Mouse (Mus musculus) forebrain, embryonic 14.5 days (tissue): Measurements from ENCODE around the gene Pknox2. TPM values are rescaled to one million over a fixed set of nuclear protein-coding genes. Genes with fewer than 3 reads are reported as not detected.
A peak's percentile ranks its signal among the peaks of the same experiment; 100 is the strongest.

Source experiments
- ATAC-seq: fragments of 200-750 bp; cut with Nextera tagmentation; 2 replicates; pipeline ENCODE4 v1.8.0; 2017; ENCODE audit warnings: mild to moderate bottlenecking, moderate library complexity
- DNase-seq: peaks from one replicate; pipeline ENCODE4 v3.0.0-alpha.2; 2015; ENCODE audit warnings: low spot score
- H3K27ac ChIP-seq: fragments of 300-500 bp; sonication (generic); 2 replicates; pipeline ENCODE4 v1.5.1; 2014; ENCODE audit warnings: low read depth, mild to moderate bottlenecking, control low read depth, low read length, moderate library complexity
- H3K27me3 ChIP-seq: fragments of 300-500 bp; sonication (generic); replicated peaks from 2 replicates; pipeline ENCODE4 v1.6.1; 2014; ENCODE audit warnings: low read length, control low read depth, mixed read lengths; ENCODE audit not compliant: control insufficient read depth, insufficient read depth
- H3K36me3 ChIP-seq: fragments of 300-500 bp; sonication (generic); 2 replicates; pipeline ENCODE4 v1.6.1; 2014; ENCODE audit warnings: low read length, control low read depth; ENCODE audit not compliant: control insufficient read depth, insufficient read depth
- H3K4me1 ChIP-seq: fragments of 300-500 bp; sonication (generic); 2 replicates; pipeline ENCODE4 v1.6.1; 2014; ENCODE audit warnings: antibody characterized with exemption, low read length, control low read depth; ENCODE audit not compliant: control insufficient read depth, insufficient read depth
- H3K4me2 ChIP-seq: fragments of 300-500 bp; sonication (generic); 2 replicates; pipeline ENCODE4 v1.6.1; 2014; ENCODE audit warnings: mild to moderate bottlenecking, control low read depth, low read length
- H3K4me3 ChIP-seq: fragments of 300-500 bp; sonication (generic); 2 replicates; pipeline ENCODE4 v1.5.1; 2014; ENCODE audit warnings: low read depth, low read length, control low read depth
- H3K9ac ChIP-seq: fragments of 300-500 bp; sonication (generic); 2 replicates; pipeline ENCODE4 v1.6.1; 2014; ENCODE audit warnings: mild to moderate bottlenecking, low read length, control low read depth, moderate library complexity
- H3K9me3 ChIP-seq: fragments of 300-500 bp; sonication (generic); replicated peaks from 2 replicates; pipeline ENCODE4 v1.6.1; 2016; ENCODE audit warnings: low read length, control low read depth, mixed read lengths; ENCODE audit not compliant: control insufficient read depth
- WGBS: fragments of 180-500 bp; shearing (Covaris S2); extraction: QIAGEN DNeasy Blood & Tissue Kit; methylation state at CpG from one replicate; pipeline ENCODE4 v1.1.7; 2014; 5-methylcytosine and 5-hydroxymethylcytosine counted together
- polyA plus RNA-seq: library from polyadenylated mRNA; unstranded; fragments of >200 nt; fragmentation: Nextera tagmentation; extraction: Ambion mirVana; gene quantifications from 2 replicates; pipeline ENCODE4 v1.2.1, GENCODE M21; 2014

The Pknox2 gene
- polyA plus RNA-seq, 1 experiment from 2014 or later, result 12.1 TPM

- Histone ChIP-seq H3K9me3 (no peaks in the 10 kb centered on the region), H3K4me3 (no peak overlapping the region), H3K36me3 (no peaks in the 10 kb centered on the region), H3K9ac (no peak overlapping the region), H3K27ac (no peak overlapping the region), H3K4me1 (peaks cover 18% of the 10 kb centered on the region; the same call in 1 of the 2 replicates), H3K4me2 (no peak overlapping the region), H3K27me3 (no peaks in the 10 kb centered on the region)
- ATAC-seq (no peak), DNase-seq (no peak)
- WGBS, result 98% methylated on average over 5 of the region's 5 CpGs
These were observed 200.0 kb downstream of the Pknox2 start for GRCm38 (mm10) chr9:36947056-36947694.

DNA sequence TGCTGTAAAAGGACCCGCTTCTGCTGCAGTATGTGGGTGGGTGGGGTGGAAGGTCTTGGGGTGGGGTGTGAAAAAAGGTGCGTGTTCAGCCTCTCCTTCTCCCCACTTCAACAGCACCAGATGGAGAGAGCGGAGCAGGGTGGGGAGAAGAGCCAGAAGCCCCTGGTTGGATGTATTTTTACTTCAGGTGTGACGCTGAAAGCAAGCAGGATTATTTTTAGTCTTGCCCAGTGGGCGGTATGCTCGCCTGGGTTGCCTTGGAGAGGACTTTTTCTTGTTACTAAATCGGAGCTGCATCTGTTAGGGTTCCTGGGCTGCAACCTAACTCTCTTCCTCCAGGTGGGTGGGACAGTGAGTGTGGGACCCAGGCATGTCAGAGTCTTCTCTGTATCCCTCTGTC lies 202.4 kb downstream of the Pknox2 start:
- ATAC-seq, result no peak
- no peak overlapping the region for H3K4me3 ChIP-seq

GRCm38 (mm10) chr9:36942561-36942960 lies 204.6 kb downstream of the Pknox2 start:
- H3K27ac ChIP-seq, result no peak overlapping the region
- H3K4me3 ChIP-seq, result no peak overlapping the region
- no peaks in the 10 kb centered on the region for H3K36me3 ChIP-seq
- peaks cover 14% of the 10 kb centered on the region for H3K4me1 ChIP-seq
- 90% methylated on average over 2 of the region's 2 CpGs for WGBS
- ATAC-seq (no peak), DNase-seq (no peak)
- no peak overlapping the region for H3K9ac ChIP-seq
- no peaks in the 10 kb centered on the region for H3K9me3 ChIP-seq
- H3K4me2 ChIP-seq, result no peak overlapping the region
- no peaks in the 10 kb centered on the region for H3K27me3 ChIP-seq

More for the DNA sequence above, 202.4 kb downstream of the Pknox2 start:
- no peaks in the 10 kb centered on the region for H3K36me3 ChIP-seq
- no peak overlapping the region for H3K4me2 ChIP-seq
- DNase-seq, result no peak
- no peak overlapping the region for H3K9ac ChIP-seq
- H3K27me3 ChIP-seq, result no peaks in the 10 kb centered on the region
- no peaks in the 10 kb centered on the region for H3K9me3 ChIP-seq
- WGBS, result 66% methylated on average over 7 of the region's 7 CpGs
- peaks cover 8% of the 10 kb centered on the region; the same call in 1 of the 2 replicates for H3K4me1 ChIP-seq
- no peak overlapping the region for H3K27ac ChIP-seq

GRCm38 (mm10) chr9:36942131-36942530 lies 205.1 kb downstream of the Pknox2 start:
- H3K9ac ChIP-seq, result no peak overlapping the region
- 74% methylated on average over 4 of the region's 4 CpGs for WGBS
- no peak overlapping the region for H3K4me2 ChIP-seq
- no peak for ATAC-seq
- H3K36me3 ChIP-seq, result no peaks in the 10 kb centered on the region
- no peaks in the 10 kb centered on the region for H3K9me3 ChIP-seq
- no peak for DNase-seq
- H3K4me3 ChIP-seq, result no peak overlapping the region
- no peaks in the 10 kb centered on the region for H3K27me3 ChIP-seq
- peaks cover 14% of the 10 kb centered on the region for H3K4me1 ChIP-seq
- H3K27ac ChIP-seq, result no peak overlapping the region

GRCm38 (mm10) chr9:36941565-36941964 lies 205.6 kb downstream of the Pknox2 start:
- DNase-seq (no peak), ATAC-seq (no peak)
- H3K27ac ChIP-seq, result no peak overlapping the region
- H3K9ac ChIP-seq, result no peak overlapping the region
- H3K9me3 ChIP-seq, result no peaks in the 10 kb centered on the region
- H3K4me2 ChIP-seq, result no peak overlapping the region
- H3K27me3 ChIP-seq, result no peaks in the 10 kb centered on the region
- H3K36me3 ChIP-seq, result no peaks in the 10 kb centered on the region
- H3K4me3 ChIP-seq, result no peak overlapping the region
- 12% methylated on average over 5 of the region's 5 CpGs for WGBS
- peaks cover 14% of the 10 kb centered on the region for H3K4me1 ChIP-seq

DNA sequence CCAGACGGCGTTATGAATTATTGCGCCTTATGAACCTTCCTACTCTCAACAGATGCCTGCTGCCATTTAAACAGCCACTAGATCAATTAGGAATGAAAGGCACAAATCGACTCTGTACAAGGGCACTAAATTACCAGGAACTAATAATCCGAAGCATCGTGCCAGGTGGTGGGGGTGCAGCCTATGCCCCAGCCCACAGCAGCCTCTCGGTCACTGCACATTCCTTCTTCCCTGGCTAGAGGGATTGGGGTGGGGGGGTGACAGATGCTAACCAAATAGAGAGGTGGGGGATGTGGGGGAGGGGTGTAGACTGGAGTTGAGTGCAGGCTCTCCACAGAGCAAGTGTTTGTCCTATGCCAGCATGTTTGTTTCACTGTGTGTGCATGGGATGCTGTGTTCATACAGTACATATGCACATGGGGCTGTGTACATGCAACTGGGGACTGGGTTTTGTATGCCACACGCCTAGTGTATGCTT lies 208.6 kb downstream of the Pknox2 start:
- H3K4me3 ChIP-seq, result no peak overlapping the region
- 35% methylated on average over 8 of the region's 8 CpGs for WGBS
- no peak for DNase-seq
- H3K27ac ChIP-seq, result peak overlapping the region; percentile 36; the same call in 1 of the 2 replicates
- peak; percentile 28; the same call in 1 of the 2 replicates for ATAC-seq
- H3K36me3 ChIP-seq, result no peaks in the 10 kb centered on the region
- no peaks in the 10 kb centered on the region for H3K9me3 ChIP-seq
- H3K27me3 ChIP-seq, result no peaks in the 10 kb centered on the region
- H3K4me1 ChIP-seq, result peaks cover 20% of the 10 kb centered on the region
- no peak overlapping the region for H3K4me2 ChIP-seq
- H3K9ac ChIP-seq, result no peak overlapping the region

- Histone ChIP-seq H3K36me3 (peaks cover 3% of the 10 kb centered on the region; the same call in 1 of the 2 replicates), H3K9ac (no peak overlapping the region), H3K4me2 (peak overlapping the region; percentile 5; the same call in 1 of the 2 replicates), H3K4me1 (peaks cover 10% of the 10 kb centered on the region), H3K27ac (no peak overlapping the region), H3K4me3 (no peak overlapping the region), H3K9me3 (no peaks in the 10 kb centered on the region), H3K27me3 (no peaks in the 10 kb centered on the region)
- ATAC-seq (peak; percentile 87), DNase-seq (peak; percentile 92)
- WGBS, result 34% methylated on average over 16 of the region's 16 CpGs
These were observed 213.3 kb downstream of the Pknox2 start for GRCm38 (mm10) chr9:36933813-36934493.

DNA sequence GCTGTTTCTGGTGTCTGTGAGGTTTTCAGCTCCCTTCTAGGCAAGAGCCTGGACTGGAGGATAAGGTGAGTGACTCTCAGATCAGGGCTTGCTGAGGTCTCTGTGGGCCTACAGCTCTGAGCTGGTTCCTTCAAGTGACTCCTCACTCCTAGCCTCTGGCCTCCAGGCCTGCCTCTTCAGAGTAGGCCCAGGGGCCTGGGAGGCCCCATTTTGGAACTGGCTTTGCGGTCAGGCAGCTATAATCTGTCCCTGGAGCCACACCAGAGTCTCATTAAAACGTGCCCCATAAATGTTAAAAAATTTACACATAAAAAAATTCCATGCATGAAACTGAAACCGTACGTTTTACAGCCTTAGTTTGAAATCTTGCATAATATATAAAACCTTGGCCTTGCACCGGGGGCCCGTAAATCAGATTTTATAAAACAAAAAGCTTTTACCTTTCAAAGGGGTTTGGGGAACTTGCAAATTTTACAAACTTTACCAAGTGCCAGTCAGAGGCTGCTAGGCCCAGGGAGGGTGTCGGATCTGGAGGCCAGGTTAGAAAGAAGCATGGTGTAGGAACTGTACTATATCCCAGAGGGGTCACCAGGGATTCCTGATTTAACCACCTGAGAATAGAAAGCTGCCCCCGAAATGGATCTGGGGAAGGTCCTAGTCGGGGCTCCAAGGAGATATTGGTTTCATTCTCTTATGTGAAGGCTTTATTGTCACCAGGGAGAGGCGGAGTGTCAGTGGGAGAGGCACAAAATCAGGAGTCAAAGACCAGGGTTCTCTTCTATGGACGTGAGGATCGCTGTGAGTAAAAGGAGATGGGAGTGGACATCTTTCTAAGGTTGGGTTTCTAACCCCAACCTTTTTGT lies 214.0 kb downstream of the Pknox2 start:
- Histone ChIP-seq H3K4me1 (0 out of 2 replicates have a peak, but pooled peaks cover 5% of the 10 kb centered on the region), H3K4me3 (no peak overlapping the region), H3K9me3 (no peaks in the 10 kb centered on the region), H3K36me3 (peaks cover 3% of the 10 kb centered on the region; the same call in 1 of the 2 replicates), H3K27me3 (no peaks in the 10 kb centered on the region), H3K9ac (no peak overlapping the region), H3K27ac (no peak overlapping the region), H3K4me2 (no peak overlapping the region)
- DNase-seq (no peak), ATAC-seq (peak; percentile 30; the same call in 1 of the 2 replicates)
- WGBS, result 72% methylated on average over 12 of the region's 12 CpGs
